Mouse (Mus musculus) stomach, embryonic 16.5 days (tissue): ENCODE results near the gene BC003965. TPM values are rescaled to one million over a fixed set of nuclear protein-coding genes. Genes with fewer than 3 reads are reported as not detected.
"Not testable (repeated sequence)": the region's sequence is repeated elsewhere in the genome, so short reads cannot be mapped to it uniquely, and the experiment has no call there.

Experiments
- ATAC-seq: fragments of 200-750 bp; cut with Nextera tagmentation; 2 replicates; pipeline ENCODE4 v1.8.0; 2017; ENCODE audit warnings: moderate number of reproducible peaks, moderate TSS enrichment; ENCODE audit not compliant: insufficient read depth, low FRiP score
- H3K27ac ChIP-seq: fragments of 300-500 bp; sonication (generic); 2 replicates; pipeline ENCODE4 v1.5.1; 2014; ENCODE audit warnings: low read length
- H3K27me3 ChIP-seq: fragments of 300-500 bp; sonication (generic); 2 replicates; pipeline ENCODE4 v1.6.1; 2014; ENCODE audit warnings: low read length, control low read depth, mixed read lengths; ENCODE audit not compliant: control insufficient read depth, insufficient read depth
- H3K36me3 ChIP-seq: fragments of 300-500 bp; sonication (generic); 2 replicates; pipeline ENCODE4 v1.6.1; 2014; ENCODE audit warnings: low read length; ENCODE audit not compliant: control insufficient read depth, insufficient read depth
- H3K4me1 ChIP-seq: fragments of 300-500 bp; sonication (generic); 2 replicates; pipeline ENCODE4 v1.6.1; 2014; ENCODE audit warnings: low read length, control low read depth, mixed read lengths; ENCODE audit not compliant: control insufficient read depth, insufficient read depth
- H3K4me2 ChIP-seq: fragments of 300-500 bp; sonication (generic); 2 replicates; pipeline ENCODE4 v1.6.1; 2014; ENCODE audit warnings: low read depth, low read length, mixed read lengths
- H3K4me3 ChIP-seq: fragments of 300-500 bp; sonication (generic); replicated peaks from 2 replicates; pipeline ENCODE4 v1.5.1; 2014; ENCODE audit warnings: mild to moderate bottlenecking, low read length
- H3K9ac ChIP-seq: fragments of 300-500 bp; sonication (generic); 2 replicates; pipeline ENCODE4 v1.6.1; 2014; ENCODE audit warnings: low read length
- H3K9me3 ChIP-seq: fragments of 300-500 bp; sonication (generic); replicated peaks from 2 replicates; pipeline ENCODE4 v1.6.1; 2016; ENCODE audit warnings: low read length, control low read depth; ENCODE audit not compliant: control insufficient read depth
- WGBS: fragments of 180-500 bp; shearing (Covaris S2); extraction: QIAGEN DNeasy Blood & Tissue Kit; methylation state at CpG from one replicate; pipeline ENCODE4 v1.1.7; 2014; 5-methylcytosine and 5-hydroxymethylcytosine counted together
- polyA plus RNA-seq: library from polyadenylated mRNA; unstranded; fragments of >200 nt; fragmentation: Nextera tagmentation; extraction: Ambion mirVana; gene quantifications from 2 replicates; pipeline ENCODE4 v1.2.1, GENCODE M21; 2015

The BC003965 gene
- polyA plus RNA-seq, 1 experiment from 2014 or later, result 33.5 TPM

DNA sequence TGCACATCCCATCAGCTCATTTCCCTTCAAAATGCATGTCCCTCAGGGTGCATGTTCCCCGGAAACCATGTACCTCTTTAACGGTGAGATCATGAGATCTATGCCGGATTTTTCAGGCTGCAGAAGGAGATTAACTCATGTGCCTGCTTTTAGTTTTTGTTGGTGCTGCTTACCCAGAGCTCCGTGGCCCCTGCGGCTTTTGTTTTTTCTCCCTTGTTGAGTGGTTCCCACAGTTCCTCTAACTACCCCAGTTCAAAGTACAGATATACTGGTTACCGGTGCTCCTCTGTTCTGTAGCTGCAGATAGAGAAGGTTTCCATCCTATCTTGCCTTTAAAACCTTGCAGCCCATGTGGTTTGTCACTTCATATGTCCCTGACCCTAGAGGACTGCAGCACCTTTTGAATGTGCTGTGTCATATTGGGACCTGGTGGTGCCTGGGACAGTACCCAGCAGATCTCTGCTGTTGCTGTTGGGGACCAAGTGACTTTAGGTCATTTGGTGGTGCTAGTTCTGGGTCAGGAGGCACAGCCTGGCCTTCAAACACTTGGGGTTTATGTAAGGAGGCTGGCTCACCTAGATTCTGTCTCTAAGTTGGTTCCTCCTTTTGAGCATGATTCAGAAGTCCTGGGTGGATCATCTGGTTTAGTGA lies 38.7 kb downstream of the BC003965 start:
- Histone ChIP-seq H3K27ac (no peak overlapping the region), H3K36me3 (no peaks in the 10 kb centered on the region), H3K4me1 (peaks cover 15% of the 10 kb centered on the region), H3K9ac (no peak overlapping the region; the same call in 1 of the 2 replicates), H3K4me3 (peak overlapping the region; percentile 26), H3K4me2 (peak overlapping the region; percentile 69), H3K27me3 (no peaks in the 10 kb centered on the region), H3K9me3 (no peaks in the 10 kb centered on the region)
- 50% methylated on average over 6 of the region's 6 CpGs for WGBS
- ATAC-seq, result no peak

DNA sequence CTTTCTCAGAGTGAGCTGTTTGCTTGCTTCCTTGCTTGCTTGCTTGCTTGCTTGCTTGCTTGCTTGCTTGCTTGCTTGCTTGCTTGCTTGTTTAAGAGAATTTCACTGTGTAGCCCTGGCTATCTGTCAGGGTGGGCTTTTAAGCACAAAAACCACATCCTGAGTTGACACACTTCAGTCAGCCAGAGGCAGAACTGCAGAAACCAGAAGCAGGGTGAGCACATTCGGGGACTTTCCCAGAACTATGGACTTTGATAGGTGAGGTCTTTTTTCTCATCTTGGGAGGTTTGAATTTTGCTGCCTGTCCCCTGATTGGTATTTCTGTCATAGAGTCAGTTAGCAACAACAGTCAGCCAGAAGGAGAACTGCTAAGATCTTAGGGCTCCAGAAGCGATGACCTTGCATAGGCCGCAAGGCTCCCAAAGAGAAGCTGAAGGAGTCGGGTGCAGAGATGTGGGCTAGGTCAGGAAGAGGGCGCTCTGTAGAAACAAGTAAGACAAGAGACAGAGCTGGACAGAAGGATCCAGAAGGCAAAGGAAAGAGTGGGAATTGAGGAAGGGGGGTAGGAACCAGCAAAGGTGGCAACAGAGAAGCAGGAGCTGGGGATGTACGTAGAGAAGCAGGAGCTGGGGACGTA lies 40.4 kb downstream of the BC003965 start:
- Histone ChIP-seq H3K36me3 (no peaks in the 10 kb centered on the region), H3K27ac (no peak overlapping the region), H3K27me3 (no peaks in the 10 kb centered on the region), H3K4me1 (peaks cover 15% of the 10 kb centered on the region), H3K4me3 (no peak overlapping the region), H3K4me2 (no peak overlapping the region), H3K9ac (no peak overlapping the region), H3K9me3 (no peaks in the 10 kb centered on the region)
- 88% methylated on average over 7 of the region's 7 CpGs for WGBS
- no peak for ATAC-seq

DNA sequence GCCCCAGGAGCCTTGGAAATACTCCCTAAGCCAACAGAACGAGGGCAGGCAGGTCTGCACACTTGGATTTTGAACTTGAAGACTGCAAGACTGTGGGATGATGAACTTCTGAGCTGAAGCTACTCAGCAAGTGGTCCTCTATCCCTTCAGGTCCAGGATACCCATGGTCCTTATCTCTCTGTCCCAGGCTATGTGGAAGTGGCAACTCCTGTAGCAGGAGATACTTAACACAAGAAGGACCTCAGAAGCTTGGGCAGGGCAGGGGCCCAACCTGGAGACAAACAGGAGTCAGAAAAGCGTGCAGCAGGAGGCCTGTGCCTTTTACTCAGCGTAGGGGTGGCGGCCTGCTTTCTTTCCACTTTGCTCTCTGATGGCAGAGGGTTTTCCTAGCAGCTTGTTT lies 41.3 kb downstream of the BC003965 start:
- ATAC-seq, result no peak
- Histone ChIP-seq H3K9ac (no peak overlapping the region), H3K4me3 (no peak overlapping the region), H3K4me1 (peaks cover 15% of the 10 kb centered on the region), H3K9me3 (no peaks in the 10 kb centered on the region), H3K36me3 (no peaks in the 10 kb centered on the region), H3K4me2 (no peak overlapping the region), H3K27me3 (no peaks in the 10 kb centered on the region), H3K27ac (no peak overlapping the region)
- WGBS, result 88% methylated on average over 4 of the region's 4 CpGs

GRCm38 (mm10) chr17:25227991-25228390 lies 43.6 kb downstream of the BC003965 start:
- Histone ChIP-seq H3K4me3 (no peak overlapping the region), H3K9ac (no peak overlapping the region), H3K36me3 (no peaks in the 10 kb centered on the region), H3K27ac (no peak overlapping the region), H3K4me1 (0 out of 2 replicates have a peak, but pooled peaks cover 1% of the 10 kb centered on the region), H3K4me2 (no peak overlapping the region), H3K9me3 (no peaks in the 10 kb centered on the region), H3K27me3 (no peaks in the 10 kb centered on the region)
- no peak for ATAC-seq
- WGBS, result 77% methylated on average over 5 of the region's 5 CpGs

GRCm38 (mm10) chr17:25230014-25230655 lies 45.8 kb downstream of the BC003965 start:
- not testable (repeated sequence) for ATAC-seq, H3K9me3 ChIP-seq, H3K9ac ChIP-seq, H3K4me1 ChIP-seq, H3K4me2 ChIP-seq, H3K27ac ChIP-seq, H3K36me3 ChIP-seq, H3K4me3 ChIP-seq, H3K27me3 ChIP-seq
- WGBS, result 73% methylated on average over 13 of the region's 17 CpGs

GRCm38 (mm10) chr17:25230700-25231099 lies 46.3 kb downstream of the BC003965 start:
- H3K9ac ChIP-seq, result no peak overlapping the region
- H3K9me3 ChIP-seq, result no peaks in the 10 kb centered on the region
- peaks cover 2% of the 10 kb centered on the region; the same call in 1 of the 2 replicates for H3K36me3 ChIP-seq
- H3K4me3 ChIP-seq, result no peak overlapping the region
- no peaks in the 10 kb centered on the region for H3K27me3 ChIP-seq
- WGBS, result 94% methylated on average over 3 of the region's 3 CpGs
- H3K27ac ChIP-seq, result no peak overlapping the region
- H3K4me1 ChIP-seq, result no peaks in the 10 kb centered on the region
- ATAC-seq, result no peak
- no peak overlapping the region for H3K4me2 ChIP-seq

- H3K4me2 ChIP-seq, ATAC-seq, H3K4me3 ChIP-seq, H3K4me1 ChIP-seq, H3K27ac ChIP-seq, H3K27me3 ChIP-seq, H3K9me3 ChIP-seq, H3K36me3 ChIP-seq, H3K9ac ChIP-seq: not testable (repeated sequence)
- WGBS, result 87% methylated on average over 5 of the region's 11 CpGs
Observed at GRCm38 (mm10) chr17:25231621-25232020, 47.3 kb downstream of the BC003965 start.

GRCm38 (mm10) chr17:25235635-25236034 lies 51.3 kb downstream of the BC003965 start:
- Histone ChIP-seq H3K9me3 (no peaks in the 10 kb centered on the region), H3K36me3 (peaks cover 4% of the 10 kb centered on the region; the same call in 1 of the 2 replicates), H3K4me3 (no peak overlapping the region), H3K27me3 (no peaks in the 10 kb centered on the region), H3K4me2 (no peak overlapping the region), H3K27ac (no peak overlapping the region), H3K9ac (no peak overlapping the region), H3K4me1 (peaks cover 6% of the 10 kb centered on the region)
- 83% methylated on average over 9 of the region's 9 CpGs for WGBS
- ATAC-seq, result no peak
